Mouse (Mus musculus): ENCODE measurements at regions not wholly inside any gene's neighbourhood (a gene's known extent, or its start where the extent isn't known, plus 50 kb on each side); places are given as distances from the start of the nearest gene placed in this dataset.
"Not testable (repeated sequence)": the region's sequence is repeated elsewhere in the genome, so short reads cannot be mapped to it uniquely, and the experiment has no call there.

DNA sequence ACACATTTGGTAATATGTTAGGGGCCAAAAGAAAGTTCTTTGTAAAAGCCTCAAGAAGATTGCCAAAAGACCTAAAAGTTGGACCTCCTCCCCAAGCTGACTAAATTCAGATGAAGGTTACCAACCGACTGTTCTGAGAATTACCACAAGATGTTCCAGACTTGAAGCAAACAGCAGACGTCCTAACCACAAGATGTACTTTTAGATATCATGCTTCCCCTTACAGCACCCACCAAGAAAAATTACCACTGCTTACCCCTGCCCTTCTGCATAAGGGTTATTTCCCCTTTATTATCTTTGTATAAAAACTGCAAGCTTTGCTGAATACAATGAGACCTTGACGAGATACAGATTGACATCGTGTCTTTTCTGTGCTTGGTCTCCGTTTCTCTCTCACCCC, 121.6 kb upstream of the Cst10 start:
- DNase-seq = no peak

DNA sequence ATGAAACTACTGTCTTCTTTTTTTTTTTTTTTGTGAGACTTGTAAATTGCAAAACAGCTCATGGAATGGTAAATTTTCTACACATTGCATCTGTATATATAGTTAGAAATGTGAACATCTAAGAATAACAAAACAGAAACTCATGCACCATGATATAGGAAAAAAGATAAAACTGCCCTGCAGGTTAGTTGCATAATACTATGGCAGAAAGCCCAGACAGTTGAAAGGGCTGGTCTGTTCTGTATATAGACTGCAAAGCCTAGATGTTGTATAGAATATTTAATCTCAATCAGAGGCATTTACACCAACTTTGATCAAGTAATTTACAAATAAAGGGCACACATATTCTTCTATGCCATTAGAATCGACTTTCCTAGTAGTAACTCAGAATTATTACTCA, 120.7 kb upstream of the Cst10 start:
- DNase-seq = no peak

DNA sequence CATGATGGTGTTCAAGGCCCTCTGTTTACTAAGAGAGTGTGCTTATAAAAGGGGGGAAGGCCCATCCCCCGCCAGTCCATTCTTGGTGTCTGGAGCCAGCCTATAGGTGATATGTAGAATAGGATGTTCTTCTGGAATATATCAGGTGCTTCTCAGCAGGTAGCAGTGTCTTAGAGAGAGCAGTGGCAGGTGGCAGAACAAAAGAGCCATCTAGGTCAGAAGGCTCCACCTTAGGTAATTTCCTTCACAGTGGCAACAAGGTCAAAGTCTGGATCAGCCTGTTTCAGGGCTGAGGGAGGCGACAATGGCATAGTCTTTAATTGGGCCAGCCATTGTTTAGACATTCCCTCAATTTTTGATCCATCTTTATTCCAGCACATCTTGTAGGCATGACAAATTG, 107.9 kb upstream of the Cst10 start:
- not testable (repeated sequence) for DNase-seq

DNA sequence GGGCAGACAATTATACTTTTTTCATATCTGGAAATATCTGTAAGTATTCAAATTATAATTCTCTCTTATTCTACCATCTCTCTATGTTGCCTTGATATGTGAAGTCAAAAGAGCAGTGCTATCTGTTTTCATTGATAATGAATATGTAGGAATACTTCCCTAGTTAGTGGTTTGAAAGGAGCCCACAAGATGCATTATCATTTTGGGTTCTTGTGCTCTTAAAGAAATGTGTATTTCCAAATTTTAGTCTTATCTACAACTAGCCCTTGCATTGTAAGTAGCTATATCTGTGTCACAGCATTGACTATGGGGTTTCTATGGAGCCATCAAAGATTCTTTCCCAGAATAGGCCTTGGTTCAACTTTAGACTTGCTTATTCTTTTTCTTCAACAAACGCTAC, 99.3 kb upstream of the Cst10 start:
- no peak for DNase-seq

DNA sequence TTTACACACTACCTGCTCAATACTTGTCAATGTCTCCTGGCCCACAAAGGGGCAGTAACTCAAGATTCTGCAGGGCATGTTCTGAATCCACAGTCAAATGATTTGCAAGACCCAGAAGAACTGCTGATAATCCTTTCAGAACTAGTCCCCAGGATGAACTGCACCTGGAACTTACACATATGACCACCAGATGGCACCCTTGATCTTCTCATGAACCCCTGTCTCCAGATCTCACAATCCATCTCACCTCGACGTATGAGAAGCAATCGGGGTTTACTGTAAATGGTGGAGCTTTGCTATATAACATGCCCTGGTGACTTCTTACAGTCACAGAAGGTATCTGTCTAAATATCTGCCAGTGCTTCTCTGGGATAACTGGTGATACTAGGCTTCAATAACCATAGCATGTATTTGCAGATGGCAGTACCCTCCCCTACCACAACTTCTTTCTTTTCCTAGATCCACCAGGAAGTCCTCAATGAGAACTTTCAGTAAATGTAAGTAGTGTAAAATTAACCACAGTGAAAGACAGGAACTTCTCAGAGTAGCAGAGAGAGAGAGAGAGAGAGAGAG, 54.5 kb upstream of the Cst10 start:
- peak; percentile 9 for DNase-seq

All from liver (tissue).